Mouse (Mus musculus): ENCODE results near the gene Reck. TPM values are rescaled to one million over a fixed set of nuclear protein-coding genes. Genes with fewer than 3 reads are reported as not detected.

The Reck gene
- total RNA-seq, 2 experiments from 2014 or later, result 2.2 to 2.5 TPM

DNA sequence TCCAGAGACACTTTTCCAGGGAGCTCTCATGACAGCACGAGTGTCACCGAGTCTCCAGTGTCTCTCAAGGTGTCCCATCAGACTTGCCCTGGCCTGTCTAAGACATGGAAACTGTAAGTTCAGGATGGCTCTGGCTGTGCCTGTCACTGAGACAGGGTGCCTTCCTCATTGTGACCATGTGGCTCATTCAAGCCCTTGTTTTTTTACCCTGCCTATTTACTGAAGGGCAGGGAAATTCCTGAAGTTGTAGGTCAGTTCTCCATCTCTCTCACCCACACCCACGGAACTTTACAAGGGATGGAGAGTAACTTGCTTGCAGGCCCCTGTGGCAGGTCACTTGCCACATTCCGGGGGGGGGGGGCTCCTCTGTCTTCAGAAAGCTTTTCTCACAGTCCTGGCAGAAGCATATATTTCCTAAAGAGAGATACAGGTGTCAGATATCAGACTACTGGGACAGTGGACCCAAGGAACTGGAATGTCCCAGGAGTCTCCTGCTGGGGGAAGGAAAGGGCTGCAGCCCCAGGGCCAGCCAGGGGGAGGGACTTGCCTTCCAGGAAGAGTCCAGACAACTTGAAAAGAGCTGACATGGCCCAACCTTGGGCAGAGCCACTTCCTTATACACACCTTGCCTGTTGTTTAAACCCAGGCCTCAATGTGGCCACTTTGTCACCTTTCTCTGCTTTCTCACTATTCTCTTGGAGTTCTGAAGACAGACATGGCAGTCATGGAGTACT is 89.8 kb downstream of the Reck start:
- intact Hi-C loops (cut with DNase I), result no loop called here
- DNase-seq, result no peak

- intact Hi-C loops (cut with DNase I), result no loop called here
- DNase-seq, result no peak
Observed at GRCm38 (mm10) chr4:43965856-43966535, 90.7 kb downstream of the Reck start.

DNA sequence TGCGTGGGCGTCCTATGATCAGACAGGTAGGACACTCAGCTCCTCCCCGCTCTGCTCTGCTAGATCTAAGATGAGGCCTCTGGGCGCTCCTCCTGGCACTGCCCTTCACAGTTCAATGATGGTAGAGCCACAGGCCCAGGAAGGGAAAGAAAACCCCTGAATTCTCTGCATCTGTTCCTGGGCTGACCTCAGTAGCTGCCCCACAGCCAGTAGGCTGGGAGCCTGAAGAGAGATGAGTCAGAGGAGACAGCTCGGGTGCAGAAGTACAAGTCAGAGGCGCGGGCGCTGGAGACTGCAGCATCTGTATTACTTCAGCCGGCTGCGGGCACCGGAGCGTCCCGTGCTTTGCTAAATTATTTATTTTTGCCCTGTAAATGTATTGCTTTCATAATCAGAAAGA is 93.3 kb downstream of the Reck start:
- intact Hi-C loops (cut with DNase I), result no loop called here
- DNase-seq, result peak; percentile 64 to 70

GRCm38 (mm10) chr4:43969373-43969772 is 94.0 kb downstream of the Reck start:
- intact Hi-C loops (cut with DNase I), result no loop called here
- no peak for DNase-seq

DNA sequence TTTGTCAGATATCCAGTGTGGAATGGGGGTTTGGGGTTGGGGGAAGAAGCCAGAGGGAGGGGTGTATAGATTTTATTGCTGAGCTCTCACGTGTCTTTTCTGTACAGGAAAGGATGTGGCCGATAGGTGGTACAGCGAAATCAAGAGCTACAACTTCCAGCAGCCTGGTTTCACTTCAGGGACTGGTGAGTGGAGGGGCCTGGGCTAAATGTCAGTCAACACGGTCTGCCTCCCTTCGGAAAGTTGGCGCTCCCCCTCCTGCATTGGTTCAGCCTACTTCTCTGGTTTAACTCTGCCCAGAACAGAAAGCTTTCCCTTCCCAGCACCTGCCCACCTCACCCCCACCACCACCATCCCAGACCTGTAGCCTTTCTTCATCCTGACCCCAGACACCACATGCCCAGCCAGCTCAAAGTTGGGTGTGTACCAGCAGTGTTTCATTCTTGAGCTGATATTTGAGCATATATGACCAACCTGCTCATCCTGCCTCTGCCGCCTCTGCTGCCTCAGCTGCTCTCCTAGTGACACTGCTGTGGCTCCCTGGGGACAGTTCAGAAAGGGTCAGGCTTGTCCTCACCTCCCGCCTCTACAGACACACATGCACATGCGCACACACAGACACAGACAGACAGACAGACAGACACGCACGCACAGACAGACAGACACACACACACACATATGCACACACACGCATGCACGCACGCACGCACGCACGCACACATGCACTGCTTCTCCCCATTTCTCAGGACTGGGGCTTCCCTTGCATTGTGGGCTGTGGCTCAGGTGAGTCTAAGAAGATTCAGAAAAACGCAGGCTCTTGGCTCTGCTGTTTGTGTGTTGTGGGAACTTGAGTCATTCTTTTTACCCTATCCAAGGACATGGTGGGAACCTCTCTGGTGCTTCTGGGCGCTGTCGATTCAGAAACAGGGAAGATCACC is 95.3 kb downstream of the Reck start:
- no peak for DNase-seq
- intact Hi-C loops (cut with DNase I), result no loop called here

DNA sequence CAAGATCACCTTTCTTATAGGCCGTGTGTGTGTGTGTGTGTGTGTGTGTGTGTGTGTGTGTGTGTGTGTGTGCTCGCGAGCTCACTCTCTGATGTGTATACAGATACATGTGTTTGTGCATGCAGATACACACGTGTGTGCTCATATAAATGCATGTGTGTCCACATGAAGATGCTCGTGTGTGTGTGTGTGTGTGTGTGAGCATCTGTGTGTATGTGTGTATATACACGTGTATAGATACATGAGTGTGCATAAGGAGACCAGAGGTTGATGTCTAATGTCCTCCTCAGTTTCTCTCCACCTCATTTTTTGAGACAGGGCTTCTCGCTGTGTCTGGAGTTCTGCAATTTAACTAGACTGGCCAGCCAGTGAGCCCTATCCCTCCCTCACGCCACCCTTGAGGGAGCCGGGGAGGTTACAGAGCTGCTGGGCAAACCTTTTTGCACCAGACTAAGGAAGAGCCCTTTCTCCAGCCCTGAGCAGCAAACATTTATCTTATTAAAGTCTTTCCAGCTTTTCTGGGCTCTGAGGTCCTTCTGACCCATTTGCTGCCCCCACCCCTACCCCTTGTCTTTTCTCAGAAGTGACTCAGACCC is 96.3 kb downstream of the Reck start:
- no peak for DNase-seq
- intact Hi-C loops (cut with DNase I), result no loop called here

DNA sequence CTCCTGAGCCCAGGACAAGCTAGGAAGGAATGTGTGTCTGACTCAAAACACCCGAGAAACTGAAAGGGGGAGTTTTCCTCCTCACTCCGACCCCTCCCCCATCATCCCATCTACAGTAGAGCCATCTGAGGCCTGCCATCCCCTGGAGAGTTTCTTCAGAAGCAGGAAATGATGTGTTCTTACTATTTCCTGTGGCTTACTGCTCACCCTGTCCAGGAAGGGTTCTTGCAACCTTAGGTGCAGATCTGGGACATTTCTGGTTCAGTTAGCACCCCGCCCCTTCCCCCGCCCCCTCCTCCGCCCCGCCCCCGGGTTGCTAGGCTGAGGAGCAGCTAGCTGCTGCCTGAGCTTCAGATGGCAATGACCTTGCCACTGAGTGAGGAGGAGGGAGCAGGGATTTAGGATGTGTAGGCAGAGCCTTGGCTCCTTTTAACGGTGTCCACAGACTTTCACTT is 96.8 kb downstream of the Reck start:
- DNase-seq, result no peak
- intact Hi-C loops (cut with DNase I), result no loop called here

- intact Hi-C loops (cut with DNase I), result no loop called here
- DNase-seq, result peak; percentile 59 to 67
Observed at GRCm38 (mm10) chr4:43973526-43973981, 98.2 kb downstream of the Reck start.

DNA sequence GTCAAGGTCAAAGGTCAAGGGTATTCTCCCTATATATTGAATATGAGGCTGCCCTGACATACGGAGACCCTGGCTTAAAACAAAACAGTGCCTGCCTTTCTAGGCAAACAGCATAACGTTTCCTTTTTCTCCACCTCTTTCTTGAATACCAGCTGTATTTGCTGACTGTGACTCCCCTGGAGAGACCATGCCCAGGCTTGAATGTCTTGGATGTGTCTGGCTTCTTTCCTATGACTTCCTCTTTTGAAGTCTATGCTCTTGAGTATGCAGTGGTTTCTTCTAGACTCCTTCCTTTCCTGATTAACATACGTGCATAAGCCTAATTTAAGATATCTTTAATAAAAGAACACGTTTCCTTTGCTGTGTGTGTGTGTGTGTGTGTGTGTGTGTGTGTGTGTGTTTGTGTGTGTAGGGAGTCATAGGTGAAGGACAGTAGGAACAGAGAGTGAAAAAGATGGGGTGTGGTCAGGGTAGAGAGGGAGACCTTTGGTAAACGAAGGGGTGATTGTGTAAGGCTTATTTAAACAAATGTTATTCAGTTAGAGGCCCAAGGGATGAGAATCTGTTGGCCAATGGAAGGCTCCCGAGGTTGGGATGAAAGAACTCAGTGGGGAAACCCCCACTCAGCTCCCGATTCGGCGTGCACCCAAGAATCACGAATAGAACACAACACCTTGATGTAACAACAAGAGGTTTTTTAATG is 99.7 kb downstream of the Reck start:
- no peak for DNase-seq
- intact Hi-C loops (cut with DNase I), result no loop called here

GRCm38 (mm10) chr4:43976223-43976740 is 101.0 kb downstream of the Reck start:
- DNase-seq, result no peak
- intact Hi-C loops (cut with DNase I), result no loop called here

DNA sequence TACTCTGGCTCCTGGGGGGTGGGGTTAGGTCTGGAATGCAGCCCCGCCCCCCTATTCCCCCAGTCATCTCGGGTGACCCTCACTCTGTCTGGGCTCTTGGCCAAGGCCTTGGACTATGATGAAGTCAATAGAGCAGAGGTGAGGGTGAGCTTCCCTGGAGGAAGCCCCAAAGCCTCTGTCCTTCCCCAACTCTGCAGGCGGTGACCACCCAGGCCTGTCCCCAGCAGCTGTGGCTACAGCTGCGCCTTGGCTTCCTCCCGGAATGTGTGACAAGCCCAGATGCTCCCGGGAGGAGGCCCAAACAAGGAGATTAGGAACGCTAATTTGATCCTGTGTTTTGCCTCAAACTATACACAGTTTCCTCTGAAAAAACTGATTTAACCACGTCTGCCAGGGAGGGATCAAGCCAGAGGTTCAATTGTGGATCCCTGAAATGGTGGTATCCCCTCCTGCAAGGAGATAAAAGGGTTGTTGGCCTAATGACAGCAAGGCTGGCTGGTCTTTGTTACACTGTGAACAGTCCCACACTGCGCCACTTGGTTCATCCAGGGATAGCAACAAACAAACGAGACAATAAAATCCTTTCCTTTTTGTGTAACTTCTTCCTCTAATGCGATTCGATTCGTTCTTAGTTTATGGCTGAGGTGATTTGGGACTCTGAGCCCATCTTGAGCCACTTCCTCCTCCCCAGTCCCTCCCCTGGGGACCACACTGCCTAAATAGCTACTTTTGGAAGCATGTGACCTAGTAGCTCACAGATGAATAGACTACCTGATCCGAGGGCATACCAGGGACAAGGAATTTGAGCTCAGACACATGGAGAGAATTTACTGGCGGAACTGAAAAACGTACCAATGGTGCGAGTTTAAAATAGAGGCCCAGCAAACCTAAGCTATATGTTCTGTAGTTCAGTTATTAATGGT is 103.5 kb downstream of the Reck start:
- intact Hi-C loops (cut with DNase I), result no loop called here
- peak in 1 of 2 experiments; percentile 30 for DNase-seq

DNA sequence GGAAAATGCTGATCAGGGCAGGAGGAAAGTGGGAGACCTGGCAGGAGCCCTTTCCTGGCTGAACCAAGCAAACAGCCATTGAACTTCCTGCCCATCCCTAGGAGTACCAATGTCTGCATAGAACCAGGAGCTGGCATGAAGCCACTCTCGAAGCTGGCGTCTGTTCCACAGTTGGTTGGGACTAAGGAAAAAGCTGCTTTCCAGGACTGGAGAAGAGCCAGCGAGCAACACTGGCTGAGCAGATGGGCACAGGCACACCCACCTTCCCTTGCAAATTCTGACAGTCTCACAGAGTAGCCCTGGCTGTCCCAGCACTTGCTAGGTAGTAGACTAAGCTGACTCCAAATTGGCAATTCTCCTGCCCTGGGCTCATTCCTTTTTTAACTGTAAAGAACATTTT is 104.4 kb downstream of the Reck start:
- no peak for DNase-seq
- intact Hi-C loops (cut with DNase I), result no loop called here

DNA sequence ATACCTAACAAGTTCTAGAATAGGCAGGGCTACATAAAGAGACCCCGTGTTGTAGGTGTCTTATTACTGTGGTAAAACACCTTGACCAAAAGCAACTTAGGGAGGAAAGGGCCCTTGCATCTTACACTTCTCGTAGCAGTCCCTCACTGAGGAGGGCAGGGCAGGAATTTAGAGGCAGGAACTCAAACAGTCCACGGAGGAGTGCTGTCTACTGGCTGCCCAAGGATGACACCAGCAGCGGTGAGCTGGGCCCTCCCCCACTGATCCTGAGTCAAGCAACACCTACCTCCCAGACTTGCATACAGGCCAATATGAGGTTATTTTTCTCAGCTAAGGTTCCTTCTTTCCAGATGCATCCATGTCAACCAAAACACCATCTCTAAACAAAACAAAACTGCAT is 104.9 kb downstream of the Reck start:
- intact Hi-C loops (cut with DNase I), result no loop called here
- DNase-seq, result no peak

DNA sequence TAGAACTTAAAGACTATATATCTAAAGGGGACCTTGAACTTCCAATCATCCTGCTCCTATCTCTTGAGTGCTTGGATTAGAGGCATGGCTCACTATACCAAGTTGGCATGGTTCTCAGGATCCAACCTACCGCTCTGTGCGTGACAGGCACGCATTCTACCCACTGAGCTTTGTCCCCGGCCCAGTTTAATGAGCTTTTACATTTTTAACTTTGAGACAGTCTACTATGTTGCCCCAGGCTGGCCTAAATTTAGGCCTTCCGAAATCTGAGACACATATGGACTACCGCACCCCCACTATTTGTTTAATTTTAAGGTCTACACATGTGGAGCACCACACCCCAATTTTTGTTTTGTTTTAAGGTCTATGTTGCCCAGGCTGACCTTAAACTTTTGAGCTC is 105.5 kb downstream of the Reck start:
- intact Hi-C loops (cut with DNase I), result no loop called here
- no peak for DNase-seq

- intact Hi-C loops (cut with DNase I), result no loop called here
- no peak for DNase-seq
Observed at GRCm38 (mm10) chr4:43981251-43981650, 105.9 kb downstream of the Reck start.

DNA sequence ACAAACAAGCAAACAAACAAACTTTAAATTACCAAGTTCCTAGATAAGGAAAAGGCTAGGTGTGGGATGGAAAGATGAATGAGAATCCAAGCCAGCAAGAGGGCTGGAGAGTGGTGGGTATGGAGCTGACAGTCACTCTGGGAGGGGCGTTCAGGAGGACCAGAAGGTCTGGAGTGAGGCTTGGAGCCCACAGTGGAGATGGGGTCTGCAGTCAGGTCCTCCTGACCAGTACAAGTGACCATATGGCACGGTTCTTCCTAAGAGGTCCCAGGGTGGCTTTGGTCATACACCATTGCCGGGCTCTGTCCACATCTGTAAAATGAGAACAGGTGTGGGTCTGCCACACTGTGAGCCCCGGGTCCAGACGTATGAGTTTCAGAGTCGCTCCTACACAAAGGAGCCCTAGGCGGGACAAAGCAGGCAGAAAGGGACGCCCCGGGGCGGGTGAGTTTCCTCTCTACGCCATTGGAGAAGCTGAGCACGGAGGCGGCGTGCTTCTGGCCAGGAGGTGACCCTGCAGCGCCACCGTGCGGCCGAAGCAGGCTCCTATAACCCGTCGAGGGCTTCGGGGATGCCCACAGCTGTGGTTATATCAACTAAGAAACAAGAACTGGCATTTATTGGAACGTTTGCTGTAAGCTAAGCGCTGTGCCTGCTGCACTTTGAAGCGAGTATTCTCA is 106.9 kb downstream of the Reck start:
- intact Hi-C loops (cut with DNase I), result loop anchor here (2.0 kb wide), 2 partner anchors 55 to 77 kb away; no protein-coding TSS in a partner anchor

DNA sequence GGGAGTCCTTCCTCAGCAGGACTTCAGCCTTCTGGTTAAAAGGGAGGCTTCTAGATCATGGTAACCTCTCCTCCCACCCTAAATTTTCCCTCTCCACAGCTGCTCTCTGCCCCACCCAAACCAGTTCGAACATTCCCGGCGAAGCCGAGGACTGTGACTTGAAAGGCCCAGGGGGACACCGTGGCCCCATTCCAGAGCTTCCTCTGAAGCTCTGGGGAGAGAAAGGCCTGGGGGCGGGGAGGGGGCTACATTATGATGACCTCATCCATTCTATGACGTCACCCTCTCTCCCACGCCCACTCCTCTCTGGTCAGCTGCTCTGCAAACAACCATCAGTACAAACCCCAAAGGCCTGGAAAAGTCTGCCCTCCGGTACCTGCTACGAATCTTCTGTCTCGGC is 107.9 kb downstream of the Reck start, which contains the start of gene Ccin:
Gene Ccin, plus strand, starts transcription at position 303 of the 400 bp plus-strand sequence.
- no peak for DNase-seq
- intact Hi-C loops (cut with DNase I), result loop anchor here (2.0 kb wide), 2 partner anchors 56 to 78 kb away; no protein-coding TSS in a partner anchor

More for the DNA sequence above, 106.9 kb downstream of the Reck start:
- DNase-seq, result peak; percentile 93

DNA sequence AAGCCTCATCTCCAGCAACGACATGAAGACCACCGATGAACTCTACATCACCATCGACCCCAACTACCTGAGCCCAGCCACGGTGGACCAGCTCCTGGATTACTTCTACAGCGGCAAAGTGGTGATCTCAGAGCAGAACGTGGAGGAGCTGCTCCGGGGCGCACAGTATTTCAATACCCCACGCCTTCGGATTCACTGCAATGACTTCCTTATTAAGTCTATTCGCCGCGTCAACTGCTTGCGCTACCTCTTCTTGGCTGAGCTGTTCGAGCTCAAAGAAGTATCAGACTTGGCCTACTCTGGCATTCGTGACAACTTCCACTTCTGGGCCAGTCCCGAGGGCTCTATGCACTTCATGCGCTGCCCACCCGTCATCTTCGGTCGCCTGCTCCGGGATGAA is 108.4 kb downstream of the Reck start:
- intact Hi-C loops (cut with DNase I), result loop anchor here (2.0 kb wide), 2 partner anchors 57 to 79 kb away; no protein-coding TSS in a partner anchor
- no peak for DNase-seq

All from gastrocnemius, postnatal 36 days (tissue).